Mouse (Mus musculus): Measurements from ENCODE around the gene Fscn2. TPM values are rescaled to one million over a fixed set of nuclear protein-coding genes. Genes with fewer than 3 reads are reported as not detected.

Fscn2 gene
- polyA plus RNA-seq, 1 experiment = 0.16 TPM

- H3K27ac ChIP-seq (ENCODE audit: insufficient read depth, low read depth, low read length) = peak overlapping the region; percentile 80
- TF ChIP-seq CTCF (conservative IDR thresholded peaks at IDR 0.05; ENCODE audit: insufficient read depth, insufficient read length, low read depth, low read length) (no peak), POLR2A (IDR thresholded peaks at IDR 0.05; ENCODE audit: low read depth, low read length) (peak; percentile 66)
- peaks cover 7% of the 10 kb centered on the region for H3K4me1 ChIP-seq (ENCODE audit: control insufficient read depth, insufficient read depth, low read length)
- WGBS = 5% methylated on average over 37 of the region's 37 CpGs
- peak overlapping the region; percentile 41 for H3K4me3 ChIP-seq (ENCODE audit: insufficient read depth, low read depth, low read length)
- no peaks in the 10 kb centered on the region for H3K36me3 ChIP-seq (ENCODE audit: control insufficient read depth, insufficient read depth, low read length)
- H3K27me3 ChIP-seq (replicated peaks; ENCODE audit: control insufficient read depth, insufficient read depth, low read length) = no peaks in the 10 kb centered on the region
- DNase-seq = peak; percentile 98
These were observed 45.3 kb upstream of the Fscn2 start for GRCm38 (mm10) chr11:120315832-120316689.

- WGBS = 18% methylated on average over 13 of the region's 13 CpGs
- peaks cover 7% of the 10 kb centered on the region for H3K4me1 ChIP-seq (ENCODE audit: control insufficient read depth, insufficient read depth, low read length)
- H3K27me3 ChIP-seq (replicated peaks; ENCODE audit: control insufficient read depth, insufficient read depth, low read length) = no peaks in the 10 kb centered on the region
- DNase-seq = peak; percentile 48
- no peaks in the 10 kb centered on the region for H3K36me3 ChIP-seq (ENCODE audit: control insufficient read depth, insufficient read depth, low read length)
- H3K4me3 ChIP-seq (ENCODE audit: insufficient read depth, low read depth, low read length) = peak overlapping the region; percentile 34
- TF ChIP-seq CTCF (conservative IDR thresholded peaks at IDR 0.05; ENCODE audit: insufficient read depth, insufficient read length, low read depth, low read length) = no peak
- no peak for TF ChIP-seq POLR2A (IDR thresholded peaks at IDR 0.05; ENCODE audit: low read depth, low read length)
- peak overlapping the region; percentile 80 for H3K27ac ChIP-seq (ENCODE audit: insufficient read depth, low read depth, low read length)
These were observed 44.6 kb upstream of the Fscn2 start for GRCm38 (mm10) chr11:120316690-120317254.

GRCm38 (mm10) chr11:120317456-120317855 lies 43.9 kb upstream of the Fscn2 start:
- Histone ChIP-seq H3K4me3 (ENCODE audit: insufficient read depth, low read depth, low read length) (no peak overlapping the region), H3K36me3 (ENCODE audit: control insufficient read depth, insufficient read depth, low read length) (no peaks in the 10 kb centered on the region), H3K4me1 (ENCODE audit: control insufficient read depth, insufficient read depth, low read length) (peaks cover 7% of the 10 kb centered on the region), H3K27ac (ENCODE audit: insufficient read depth, low read depth, low read length) (peak overlapping the region; percentile 80), H3K27me3 (replicated peaks; ENCODE audit: control insufficient read depth, insufficient read depth, low read length) (no peaks in the 10 kb centered on the region)
- no peak for TF ChIP-seq CTCF (conservative IDR thresholded peaks at IDR 0.05; ENCODE audit: insufficient read depth, insufficient read length, low read depth, low read length)
- TF ChIP-seq POLR2A (IDR thresholded peaks at IDR 0.05; ENCODE audit: low read depth, low read length) = no peak
- DNase-seq = no peak
- WGBS = 59% methylated on average over 7 of the region's 7 CpGs

- Histone ChIP-seq H3K4me3 (ENCODE audit: insufficient read depth, low read depth, low read length) (no peak overlapping the region), H3K4me1 (ENCODE audit: control insufficient read depth, insufficient read depth, low read length) (peaks cover 7% of the 10 kb centered on the region), H3K36me3 (ENCODE audit: control insufficient read depth, insufficient read depth, low read length) (no peaks in the 10 kb centered on the region), H3K27ac (ENCODE audit: insufficient read depth, low read depth, low read length) (no peak overlapping the region), H3K27me3 (replicated peaks; ENCODE audit: control insufficient read depth, insufficient read depth, low read length) (no peaks in the 10 kb centered on the region)
- no peak for TF ChIP-seq CTCF (conservative IDR thresholded peaks at IDR 0.05; ENCODE audit: insufficient read depth, insufficient read length, low read depth, low read length)
- no peak for TF ChIP-seq POLR2A (IDR thresholded peaks at IDR 0.05; ENCODE audit: low read depth, low read length)
- WGBS = 90% methylated on average over 5 of the region's 5 CpGs
- DNase-seq = no peak
These were observed 42.0 kb upstream of the Fscn2 start for GRCm38 (mm10) chr11:120319310-120319709.

GRCm38 (mm10) chr11:120320156-120320555 lies 41.2 kb upstream of the Fscn2 start:
- 93% methylated on average over 10 of the region's 10 CpGs for WGBS
- no peak for TF ChIP-seq POLR2A (IDR thresholded peaks at IDR 0.05; ENCODE audit: low read depth, low read length)
- TF ChIP-seq CTCF (conservative IDR thresholded peaks at IDR 0.05; ENCODE audit: insufficient read depth, insufficient read length, low read depth, low read length) = no peak
- no peak overlapping the region for H3K4me3 ChIP-seq (ENCODE audit: insufficient read depth, low read depth, low read length)
- H3K4me1 ChIP-seq (ENCODE audit: control insufficient read depth, insufficient read depth, low read length) = peaks cover 7% of the 10 kb centered on the region
- H3K27ac ChIP-seq (ENCODE audit: insufficient read depth, low read depth, low read length) = no peak overlapping the region
- H3K27me3 ChIP-seq (replicated peaks; ENCODE audit: control insufficient read depth, insufficient read depth, low read length) = no peaks in the 10 kb centered on the region
- no peaks in the 10 kb centered on the region for H3K36me3 ChIP-seq (ENCODE audit: control insufficient read depth, insufficient read depth, low read length)
- DNase-seq = no peak

- H3K36me3 ChIP-seq (ENCODE audit: control insufficient read depth, insufficient read depth, low read length) = no peaks in the 10 kb centered on the region
- H3K27ac ChIP-seq (ENCODE audit: insufficient read depth, low read depth, low read length) = no peak overlapping the region
- H3K27me3 ChIP-seq (replicated peaks; ENCODE audit: control insufficient read depth, insufficient read depth, low read length) = no peaks in the 10 kb centered on the region
- no peak for TF ChIP-seq POLR2A (IDR thresholded peaks at IDR 0.05; ENCODE audit: low read depth, low read length)
- no peak for TF ChIP-seq CTCF (conservative IDR thresholded peaks at IDR 0.05; ENCODE audit: insufficient read depth, insufficient read length, low read depth, low read length)
- WGBS = 76% methylated on average over 6 of the region's 6 CpGs
- H3K4me1 ChIP-seq (ENCODE audit: control insufficient read depth, insufficient read depth, low read length) = peaks cover 4% of the 10 kb centered on the region; the same call in 1 of the 2 replicates
- DNase-seq = no peak
- no peak overlapping the region for H3K4me3 ChIP-seq (ENCODE audit: insufficient read depth, low read depth, low read length)
These were observed 25.8 kb upstream of the Fscn2 start for GRCm38 (mm10) chr11:120335431-120336021.

GRCm38 (mm10) chr11:120337447-120337846 lies 23.9 kb upstream of the Fscn2 start:
- no peak for TF ChIP-seq POLR2A (IDR thresholded peaks at IDR 0.05; ENCODE audit: low read depth, low read length)
- 0 out of 2 replicates have a peak, but pooled peaks have one; percentile 10 for TF ChIP-seq CTCF (conservative IDR thresholded peaks at IDR 0.05; ENCODE audit: insufficient read depth, insufficient read length, low read depth, low read length)
- Histone ChIP-seq H3K36me3 (ENCODE audit: control insufficient read depth, insufficient read depth, low read length) (no peaks in the 10 kb centered on the region), H3K27me3 (replicated peaks; ENCODE audit: control insufficient read depth, insufficient read depth, low read length) (no peaks in the 10 kb centered on the region), H3K4me3 (ENCODE audit: insufficient read depth, low read depth, low read length) (no peak overlapping the region), H3K4me1 (ENCODE audit: control insufficient read depth, insufficient read depth, low read length) (peaks cover 4% of the 10 kb centered on the region; the same call in 1 of the 2 replicates), H3K27ac (ENCODE audit: insufficient read depth, low read depth, low read length) (no peak overlapping the region)
- no peak for DNase-seq
- 74% methylated on average over 2 of the region's 2 CpGs for whole genome bisulfite sequencing
